Mouse (Mus musculus) embryonic facial prominence, embryonic 14.5 days (tissue): ENCODE measurements around the gene Mob3a. TPM values are rescaled to one million over a fixed set of nuclear protein-coding genes. Genes with fewer than 3 reads are reported as not detected.

Experiments used
- ATAC-seq: fragments of 200-750 bp; cut with Nextera tagmentation; 2 replicates; pipeline ENCODE4 v1.8.0; 2017; ENCODE audit warnings: low read depth, moderate number of reproducible peaks, moderate TSS enrichment
- DNase-seq: peaks from one replicate; pipeline ENCODE4 v3.0.0-alpha.2; 2015; ENCODE audit warnings: low spot score
- H3K27ac ChIP-seq: fragments of 300-500 bp; sonication (generic); replicated peaks from 2 replicates; pipeline ENCODE4 v1.5.1; 2014; ENCODE audit warnings: low read depth, mild to moderate bottlenecking, low read length, moderate library complexity
- H3K27me3 ChIP-seq: fragments of 300-500 bp; sonication (generic); replicated peaks from 2 replicates; pipeline ENCODE4 v1.6.1; 2014; ENCODE audit warnings: low read length; ENCODE audit not compliant: control insufficient read depth, insufficient read depth
- H3K36me3 ChIP-seq: fragments of 300-500 bp; sonication (generic); 2 replicates; pipeline ENCODE4 v1.6.1; 2014; ENCODE audit warnings: low read length, mixed read lengths; ENCODE audit not compliant: control insufficient read depth, insufficient read depth
- H3K4me1 ChIP-seq: fragments of 300-500 bp; sonication (generic); 2 replicates; pipeline ENCODE4 v1.6.1; 2014; ENCODE audit warnings: antibody characterized with exemption, low read length; ENCODE audit not compliant: control insufficient read depth, insufficient read depth
- H3K4me2 ChIP-seq: fragments of 300-500 bp; sonication (generic); 2 replicates; pipeline ENCODE4 v1.6.1; 2014; ENCODE audit warnings: low read depth, mild to moderate bottlenecking, low read length, moderate library complexity, mixed read lengths
- H3K4me3 ChIP-seq: fragments of 300-500 bp; sonication (generic); 2 replicates; pipeline ENCODE4 v1.5.1; 2014; ENCODE audit warnings: low read depth, mild to moderate bottlenecking, low read length
- H3K9ac ChIP-seq: fragments of 300-500 bp; sonication (generic); 2 replicates; pipeline ENCODE4 v1.6.1; 2014; ENCODE audit warnings: low read depth, mild to moderate bottlenecking, low read length, moderate library complexity, mixed read lengths
- H3K9me3 ChIP-seq: fragments of 300-500 bp; sonication (generic); 2 replicates; pipeline ENCODE4 v1.6.1; 2016; ENCODE audit warnings: low read length; ENCODE audit not compliant: control insufficient read depth
- WGBS: fragments of 180-500 bp; shearing (Covaris S2); extraction: QIAGEN DNeasy Blood & Tissue Kit; methylation state at CpG from one replicate; pipeline ENCODE4 v1.1.7; 2014; 5-methylcytosine and 5-hydroxymethylcytosine counted together
- polyA plus RNA-seq: library from polyadenylated mRNA; unstranded; fragments of >200 nt; fragmentation: Nextera tagmentation; extraction: Ambion mirVana; gene quantifications from 2 replicates; pipeline ENCODE4 v1.2.1, GENCODE M21; 2014

Gene Mob3a
- polyA plus RNA-seq, 1 experiment from 2014 or later, result 31.2 TPM

DNA sequence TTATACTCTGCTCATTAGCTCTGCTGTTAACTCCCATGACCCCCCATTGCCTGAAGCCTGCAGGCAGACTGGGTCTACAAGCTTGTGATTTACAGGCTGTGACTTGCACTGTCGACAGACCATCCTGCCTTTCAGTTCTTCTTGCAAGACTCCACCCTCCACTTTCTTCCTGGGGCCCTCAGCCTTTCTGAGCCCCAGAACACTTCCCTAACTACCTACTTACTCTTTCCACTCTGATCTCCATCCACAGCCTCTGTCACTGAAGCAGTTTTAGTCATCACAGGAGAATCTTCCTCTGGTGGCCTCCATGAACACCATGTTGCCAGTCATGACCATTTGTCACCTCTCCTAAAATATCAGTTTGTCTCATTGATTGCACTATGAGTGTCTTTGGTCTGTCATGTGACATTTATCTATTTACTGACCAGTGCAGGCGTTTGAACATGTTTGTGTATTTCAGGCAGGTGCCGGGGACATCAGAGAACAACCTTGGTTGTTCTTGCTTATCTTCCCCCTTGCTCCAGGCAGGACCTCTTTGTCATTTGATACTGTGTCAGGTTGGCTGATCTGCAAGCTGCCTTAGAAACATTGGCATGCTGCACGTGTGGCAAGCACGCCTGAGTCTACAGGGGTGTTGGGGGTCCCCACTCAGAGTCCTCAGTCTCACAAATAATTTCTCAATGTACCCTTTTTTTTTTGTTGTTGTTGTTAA lies 38.1 kb downstream of the Mob3a start:
- peak; percentile 68 for DNase-seq
- Histone ChIP-seq H3K27ac (peak overlapping the region; percentile 86), H3K4me3 (no peak overlapping the region)

DNA sequence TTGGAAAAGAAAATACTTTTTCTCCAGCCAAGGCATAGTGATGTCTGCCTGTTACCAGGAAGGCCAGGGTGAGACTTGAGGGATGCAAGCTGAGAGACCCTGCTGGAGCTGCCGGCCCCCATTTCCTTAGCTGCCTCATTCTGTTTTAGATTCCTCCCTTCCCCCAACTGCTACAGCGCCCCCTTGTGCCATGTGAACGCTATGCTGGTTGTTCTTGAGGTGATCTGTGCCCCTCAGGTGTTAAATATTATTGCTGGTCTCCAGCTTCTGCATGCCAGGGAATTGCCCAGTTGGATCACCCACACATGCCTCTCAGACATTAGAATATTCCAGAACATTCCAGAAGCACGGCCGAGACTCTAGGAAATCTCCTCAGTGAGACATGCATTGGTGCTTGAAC lies 40.6 kb downstream of the Mob3a start:
- Histone ChIP-seq H3K27me3 (no peaks in the 10 kb centered on the region), H3K9ac (no peak overlapping the region), H3K36me3 (peaks cover 4% of the 10 kb centered on the region), H3K9me3 (no peaks in the 10 kb centered on the region), H3K4me3 (no peak overlapping the region), H3K27ac (no peak overlapping the region), H3K4me1 (peaks cover 25% of the 10 kb centered on the region), H3K4me2 (no peak overlapping the region)
- WGBS, result 32% methylated on average over 5 of the region's 5 CpGs
- DNase-seq (no peak), ATAC-seq (no peak)

More for the DNA sequence above, 38.1 kb downstream of the Mob3a start:
- H3K4me1 ChIP-seq, result peaks cover 25% of the 10 kb centered on the region
- WGBS, result 46% methylated on average over 5 of the region's 5 CpGs
- H3K9ac ChIP-seq, result no peak overlapping the region
- H3K27me3 ChIP-seq, result no peaks in the 10 kb centered on the region
- no peak overlapping the region for H3K4me2 ChIP-seq
- H3K36me3 ChIP-seq, result peaks cover 29% of the 10 kb centered on the region
- no peak for ATAC-seq
- H3K9me3 ChIP-seq, result no peaks in the 10 kb centered on the region

DNA sequence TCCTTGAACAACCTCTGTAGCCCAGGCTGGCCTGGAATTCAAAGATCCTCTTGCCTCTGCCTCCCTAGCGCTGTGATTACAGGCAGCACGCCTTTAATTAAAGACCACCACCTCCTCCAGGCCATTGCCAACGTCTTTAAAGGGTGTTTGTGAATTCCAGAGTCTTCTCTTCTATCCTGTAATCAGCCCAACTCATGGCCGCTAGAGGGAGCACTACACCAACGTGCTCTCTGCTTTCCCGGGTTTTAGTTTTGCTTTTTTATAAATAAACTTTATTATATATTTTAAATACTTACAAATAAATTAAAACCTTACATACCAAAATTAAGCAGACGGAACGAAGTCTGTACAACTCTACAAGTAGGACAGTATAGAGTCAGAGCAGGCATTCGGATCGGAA lies 42.6 kb downstream of the Mob3a start:
- Histone ChIP-seq H3K4me1 (peaks cover 20% of the 10 kb centered on the region), H3K4me2 (peak overlapping the region; percentile 33), H3K27me3 (no peaks in the 10 kb centered on the region), H3K4me3 (peak overlapping the region; percentile 18; the same call in 1 of the 2 replicates), H3K36me3 (no peaks in the 10 kb centered on the region), H3K9ac (no peak overlapping the region), H3K27ac (peak overlapping the region; percentile 44; the same call in 1 of the 2 replicates), H3K9me3 (no peaks in the 10 kb centered on the region)
- ATAC-seq (no peak), DNase-seq (peak; percentile 77)
- 12% methylated on average over 10 of the region's 10 CpGs for WGBS

DNA sequence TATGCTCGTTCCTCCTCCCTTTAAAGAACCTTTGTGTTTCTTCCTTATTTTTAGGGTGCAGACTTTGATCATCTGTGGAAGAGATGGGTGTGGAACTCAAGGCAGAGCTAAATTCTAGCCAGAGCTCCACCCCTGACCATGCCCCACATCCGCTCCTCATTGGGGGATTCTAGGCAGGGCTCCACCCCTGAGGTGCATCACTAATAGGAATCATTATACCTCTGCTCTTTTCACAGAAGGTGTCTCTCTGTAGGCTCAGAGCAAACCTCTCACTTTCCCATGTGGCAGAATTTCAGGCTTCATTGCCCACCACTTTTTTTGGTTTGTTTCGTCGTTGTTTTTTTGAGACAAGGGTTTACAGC lies 43.0 kb downstream of the Mob3a start:
- 63% methylated on average over 4 of the region's 4 CpGs for WGBS
- peak overlapping the region; percentile 44; the same call in 1 of the 2 replicates for H3K27ac ChIP-seq

DNA sequence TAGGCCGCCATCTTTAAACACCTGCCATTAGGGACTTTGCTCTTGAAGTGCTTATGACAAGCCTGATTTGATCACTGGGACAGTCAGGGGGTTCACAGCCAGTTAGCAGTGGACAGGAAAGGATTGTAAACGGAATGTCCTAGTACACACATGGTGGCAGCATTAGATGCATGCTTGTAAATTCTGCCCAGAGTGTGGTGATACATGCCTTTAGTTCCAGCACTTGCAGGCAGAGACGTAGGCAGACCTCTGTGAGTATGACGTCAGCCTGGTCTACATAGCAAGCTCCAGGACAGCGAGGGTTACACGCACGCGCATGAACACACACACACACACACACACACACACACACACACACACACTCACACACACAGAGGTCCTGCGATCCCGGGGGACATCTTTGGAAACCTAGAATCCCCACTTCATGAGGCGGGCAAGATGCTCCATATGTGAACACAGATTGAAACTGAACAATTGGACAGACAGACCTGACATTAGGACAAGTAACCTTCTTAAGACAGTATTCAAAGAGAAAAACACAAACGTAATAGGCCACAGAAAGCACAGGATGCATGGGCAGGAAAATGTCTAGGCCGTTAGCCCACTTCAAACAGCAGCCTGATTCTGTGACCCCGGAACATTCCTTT lies 43.5 kb downstream of the Mob3a start:
- no peak for ATAC-seq
- Histone ChIP-seq H3K4me2 (no peak overlapping the region), H3K36me3 (0 out of 2 replicates have a peak, but pooled peaks cover under 1% of the 10 kb centered on the region), H3K9me3 (no peaks in the 10 kb centered on the region), H3K27me3 (no peaks in the 10 kb centered on the region), H3K9ac (no peak overlapping the region), H3K4me3 (no peak overlapping the region), H3K4me1 (peaks cover 14% of the 10 kb centered on the region), H3K27ac (no peak overlapping the region)
- DNase-seq, result no peak
- 84% methylated on average over 14 of the region's 14 CpGs for WGBS

More for the DNA sequence above, 43.0 kb downstream of the Mob3a start:
- Histone ChIP-seq H3K9ac (no peak overlapping the region), H3K4me2 (peak overlapping the region; percentile 33; the same call in 1 of the 2 replicates), H3K4me1 (peaks cover 17% of the 10 kb centered on the region), H3K4me3 (0 out of 2 replicates have a peak overlapping the region, but pooled peaks have one; percentile 18), H3K9me3 (no peaks in the 10 kb centered on the region), H3K27me3 (no peaks in the 10 kb centered on the region), H3K36me3 (no peaks in the 10 kb centered on the region)
- DNase-seq, result no peak
- no peak for ATAC-seq

DNA sequence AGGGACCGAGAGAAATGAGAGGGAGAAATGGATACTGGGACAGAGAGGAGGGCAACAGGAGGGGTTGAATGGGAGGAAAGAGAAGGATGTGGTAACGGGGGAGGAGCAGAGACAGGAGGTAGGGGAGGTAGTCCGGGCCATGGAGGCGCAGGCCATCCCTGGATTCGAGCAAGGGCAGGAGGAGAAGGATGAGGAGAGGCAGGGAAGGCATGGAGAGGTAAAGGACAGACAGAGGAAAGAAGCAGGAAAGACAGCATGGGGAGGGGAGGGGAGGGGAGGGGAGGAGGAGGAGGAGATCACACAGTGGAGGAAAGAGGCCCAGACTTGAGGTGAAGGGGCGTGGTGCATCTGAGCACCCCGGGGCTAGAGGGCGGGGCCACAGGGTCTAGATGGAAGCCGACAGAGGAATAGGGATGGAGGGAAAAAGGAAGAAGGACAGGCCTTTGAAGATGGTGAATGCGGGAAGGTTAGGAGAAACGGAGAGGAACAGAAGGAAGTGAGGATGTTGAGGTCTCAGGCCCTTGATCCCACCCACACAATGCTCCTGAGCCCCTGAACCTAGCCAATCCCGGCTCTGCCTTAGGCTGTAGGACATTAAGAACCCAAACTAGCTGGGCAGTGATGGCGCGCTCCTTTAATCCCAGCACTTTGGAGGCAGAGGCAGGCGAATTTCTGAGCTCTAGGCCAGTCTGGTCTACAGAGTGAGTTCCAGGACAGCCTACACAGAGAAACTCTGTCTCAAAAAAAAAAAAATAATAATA lies 44.7 kb downstream of the Mob3a start, which contains the start of gene Btbd2:
Gene Btbd2, minus strand, starts transcription at position 209 of the 761 bp plus-strand sequence.
- H3K9me3 ChIP-seq, result no peaks in the 10 kb centered on the region
- ATAC-seq, result peak; percentile 50

DNA sequence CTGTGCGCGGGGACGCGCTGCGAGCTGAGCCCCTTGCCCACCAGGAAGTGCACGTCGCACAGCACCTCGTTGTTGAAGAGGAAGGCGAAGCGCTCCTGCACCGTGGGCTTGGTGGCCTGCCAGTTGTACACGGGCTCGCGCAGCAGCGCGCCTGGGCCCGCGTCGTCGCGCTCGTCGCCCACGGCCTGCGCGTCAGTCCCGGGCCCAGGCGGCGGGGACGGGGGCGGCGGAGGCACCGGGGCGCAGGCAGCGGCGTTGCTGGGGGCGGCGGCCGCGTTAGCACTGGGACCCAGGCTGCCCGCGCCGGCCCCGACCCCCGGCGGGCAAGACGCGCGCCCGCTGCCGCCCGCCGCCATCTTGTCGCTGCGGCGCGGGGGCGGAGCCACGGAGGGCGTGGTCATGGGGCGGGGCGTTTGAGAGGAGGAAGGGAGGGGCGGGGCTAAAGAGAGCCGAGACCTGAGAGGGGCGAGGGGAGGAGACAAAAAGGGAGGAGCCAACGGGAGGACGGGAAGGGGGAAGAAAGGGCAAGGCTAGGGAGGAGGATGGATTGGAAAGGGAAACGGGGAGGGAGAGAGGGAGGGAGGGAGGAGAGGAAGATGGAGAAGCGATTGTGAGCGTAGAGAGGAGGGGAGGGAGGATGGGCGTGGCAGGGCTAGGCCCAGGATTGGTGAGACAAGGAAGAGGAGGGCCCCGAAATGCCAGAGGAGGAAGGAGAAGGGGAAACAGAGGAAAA lies 45.5 kb downstream of the Mob3a start:
- Histone ChIP-seq H3K27me3 (no peaks in the 10 kb centered on the region), H3K4me1 (peaks cover 14% of the 10 kb centered on the region), H3K4me2 (peak overlapping the region; percentile 91), H3K9me3 (no peaks in the 10 kb centered on the region), H3K9ac (peak overlapping the region; percentile 97), H3K4me3 (peak overlapping the region; percentile 97), H3K27ac (peak overlapping the region; percentile 86), H3K36me3 (0 out of 2 replicates have a peak, but pooled peaks cover 10% of the 10 kb centered on the region)
- DNase-seq (peak; percentile 99), ATAC-seq (peak; percentile 87)
- WGBS, result 1% methylated on average over 41 of the region's 72 CpGs

More for the DNA sequence above, 44.7 kb downstream of the Mob3a start, which contains the start of gene Btbd2:
- peak within 1 kb of the TSS; percentile 97 for H3K9ac ChIP-seq
- H3K4me3 ChIP-seq, result peak within 1 kb of the TSS; percentile 97
- peak; percentile 47 for DNase-seq
- WGBS, result 14% methylated on average over 15 of the region's 15 CpGs
- H3K4me2 ChIP-seq, result peak within 1 kb of the TSS; percentile 91
- H3K27ac ChIP-seq, result peak within 1 kb of the TSS; percentile 86
- H3K27me3 ChIP-seq, result no peaks in the 10 kb centered on the region
- peaks cover 14% of the 10 kb centered on the region for H3K4me1 ChIP-seq
- 0 out of 2 replicates have a peak, but pooled peaks cover 6% of the 10 kb centered on the region for H3K36me3 ChIP-seq
